Mouse (Mus musculus): ENCODE data around the gene Olfr275. TPM values are rescaled to one million over a fixed set of nuclear protein-coding genes. Genes with fewer than 3 reads are reported as not detected.
"Not testable (repeated sequence)": the region's sequence is repeated elsewhere in the genome, so short reads cannot be mapped to it uniquely, and the experiment has no call there.

The Olfr275 gene
- total RNA-seq (2014; fragmentation: Nextera tagmentation) (not detected in 2 replicates), total RNA-seq (2017) (0.17 and 0.44 TPM in 2 replicates), polyA plus RNA-seq (2012) (not detected in 2 replicates)

- no peak for TF ChIP-seq CTCF (IDR thresholded peaks at IDR 0.05; ENCODE audit: low read depth, low read length)
- TF ChIP-seq GATA1 (IDR thresholded peaks at IDR 0.05; ENCODE audit: borderline replicate concordance, low read length) = no peak
- no peak for TF ChIP-seq GATA2 (IDR thresholded peaks at IDR 0.05; ENCODE audit: borderline replicate concordance, low read depth, low read length)
- TF ChIP-seq POLR2AphosphoS5 (IDR thresholded peaks at IDR 0.05; ENCODE audit: insufficient replicate concordance, low read depth, low read length) = no peak
- TF ChIP-seq TAL1 (conservative IDR thresholded peaks at IDR 0.05; ENCODE audit: low read depth, low read length) = no peak
These were observed at the start of gene Olfr275 for GRCm38 (mm10) chr4:52814304-52814703. Gene Olfr275 (plus strand): TSS chr4:52814604.

GRCm38 (mm10) chr4:52765612-52766011 lies 48.8 kb upstream of the Olfr275 start:
- Histone ChIP-seq H3K36me3 (replicated peaks) (no peaks in the 10 kb centered on the region), H3K9me3 (replicated peaks) (no peaks in the 10 kb centered on the region), H3K27me3 (ENCODE audit: insufficient read depth, low read length) (no peaks in the 10 kb centered on the region), H3K4me3 (ENCODE audit: low read depth, low read length) (no peak overlapping the region), H3K4me1 (ENCODE audit: insufficient read depth, low read depth, low read length) (no peaks in the 10 kb centered on the region)
- DNase-seq (ENCODE audit: low spot score) (no peak), ATAC-seq (ENCODE audit: extremely low read depth, insufficient number of reproducible peaks, low FRiP score, poor library complexity, severe bottlenecking) (no peak)
- TF ChIP-seq POLR2AphosphoS5 (IDR thresholded peaks at IDR 0.05; ENCODE audit: insufficient replicate concordance, low read depth, low read length) (no peak), GATA2 (IDR thresholded peaks at IDR 0.05; ENCODE audit: borderline replicate concordance, low read depth, low read length) (no peak), GATA1 (IDR thresholded peaks at IDR 0.05; ENCODE audit: borderline replicate concordance, low read length) (no peak), TAL1 (conservative IDR thresholded peaks at IDR 0.05; ENCODE audit: low read depth, low read length) (no peak), CTCF (IDR thresholded peaks at IDR 0.05; ENCODE audit: low read depth, low read length) (no peak)

More at GRCm38 (mm10) chr4:52814304-52814703, at the start of gene Olfr275:
- Histone ChIP-seq H3K4me3 (ENCODE audit: low read depth, low read length) (no peak within 1 kb of the TSS), H3K27me3 (ENCODE audit: insufficient read depth, low read length) (no peaks in the 10 kb centered on the region), H3K36me3 (replicated peaks) (no peaks in the 10 kb centered on the region), H3K9me3 (replicated peaks) (no peaks in the 10 kb centered on the region), H3K4me1 (ENCODE audit: insufficient read depth, low read depth, low read length) (no peaks in the 10 kb centered on the region)
- ATAC-seq (ENCODE audit: extremely low read depth, insufficient number of reproducible peaks, low FRiP score, poor library complexity, severe bottlenecking) (no peak), DNase-seq (ENCODE audit: low spot score) (no peak)

GRCm38 (mm10) chr4:52772186-52772585 lies 42.2 kb upstream of the Olfr275 start:
- Histone ChIP-seq H3K36me3 (replicated peaks) (no peaks in the 10 kb centered on the region), H3K4me1 (ENCODE audit: insufficient read depth, low read depth, low read length) (no peaks in the 10 kb centered on the region), H3K9me3 (replicated peaks) (no peaks in the 10 kb centered on the region), H3K27me3 (ENCODE audit: insufficient read depth, low read length) (no peaks in the 10 kb centered on the region), H3K4me3 (ENCODE audit: low read depth, low read length) (no peak overlapping the region)
- no peak for ATAC-seq (ENCODE audit: extremely low read depth, insufficient number of reproducible peaks, low FRiP score, poor library complexity, severe bottlenecking)
- DNase-seq (ENCODE audit: low spot score) = no peak
- no peak for TF ChIP-seq GATA1 (IDR thresholded peaks at IDR 0.05; ENCODE audit: borderline replicate concordance, low read length)

GRCm38 (mm10) chr4:52800013-52800412 lies 14.4 kb upstream of the Olfr275 start:
- no peak overlapping the region for H3K4me3 ChIP-seq (ENCODE audit: low read depth, low read length)
- DNase-seq (ENCODE audit: low spot score) (no peak), ATAC-seq (ENCODE audit: extremely low read depth, insufficient number of reproducible peaks, low FRiP score, poor library complexity, severe bottlenecking) (no peak)
- TF ChIP-seq CTCF (IDR thresholded peaks at IDR 0.05; ENCODE audit: low read depth, low read length) = no peak
- no peak for TF ChIP-seq GATA1 (IDR thresholded peaks at IDR 0.05; ENCODE audit: borderline replicate concordance, low read length)
- TF ChIP-seq TAL1 (conservative IDR thresholded peaks at IDR 0.05; ENCODE audit: low read depth, low read length) = no peak
- TF ChIP-seq POLR2AphosphoS5 (IDR thresholded peaks at IDR 0.05; ENCODE audit: insufficient replicate concordance, low read depth, low read length) = no peak
- TF ChIP-seq GATA2 (IDR thresholded peaks at IDR 0.05; ENCODE audit: borderline replicate concordance, low read depth, low read length) = no peak
- no peaks in the 10 kb centered on the region for H3K36me3 ChIP-seq (replicated peaks)
- H3K27me3 ChIP-seq (ENCODE audit: insufficient read depth, low read length) = no peaks in the 10 kb centered on the region
- no peaks in the 10 kb centered on the region for H3K9me3 ChIP-seq (replicated peaks)
- H3K4me1 ChIP-seq (ENCODE audit: insufficient read depth, low read depth, low read length) = no peaks in the 10 kb centered on the region

GRCm38 (mm10) chr4:52811871-52812270 lies 2.5 kb upstream of the Olfr275 start:
- Histone ChIP-seq H3K4me3 (ENCODE audit: low read depth, low read length) (no peak overlapping the region), H3K27me3 (ENCODE audit: insufficient read depth, low read length) (no peaks in the 10 kb centered on the region), H3K36me3 (replicated peaks) (no peaks in the 10 kb centered on the region), H3K9me3 (replicated peaks) (no peaks in the 10 kb centered on the region), H3K4me1 (ENCODE audit: insufficient read depth, low read depth, low read length) (no peaks in the 10 kb centered on the region)
- no peak for DNase-seq (ENCODE audit: low spot score)
- ATAC-seq (ENCODE audit: extremely low read depth, insufficient number of reproducible peaks, low FRiP score, poor library complexity, severe bottlenecking) = no peak
- TF ChIP-seq POLR2AphosphoS5 (IDR thresholded peaks at IDR 0.05; ENCODE audit: insufficient replicate concordance, low read depth, low read length) (no peak), TAL1 (conservative IDR thresholded peaks at IDR 0.05; ENCODE audit: low read depth, low read length) (no peak), GATA1 (IDR thresholded peaks at IDR 0.05; ENCODE audit: borderline replicate concordance, low read length) (no peak), GATA2 (IDR thresholded peaks at IDR 0.05; ENCODE audit: borderline replicate concordance, low read depth, low read length) (no peak), CTCF (IDR thresholded peaks at IDR 0.05; ENCODE audit: low read depth, low read length) (no peak)

GRCm38 (mm10) chr4:52821375-52821774 lies 7.0 kb downstream of the Olfr275 start:
- H3K27me3 ChIP-seq (ENCODE audit: insufficient read depth, low read length) = no peaks in the 10 kb centered on the region
- no peak overlapping the region for H3K4me3 ChIP-seq (ENCODE audit: low read depth, low read length)
- DNase-seq (ENCODE audit: low spot score) (no peak), ATAC-seq (ENCODE audit: extremely low read depth, insufficient number of reproducible peaks, low FRiP score, poor library complexity, severe bottlenecking) (no peak)
- no peak for TF ChIP-seq GATA2 (IDR thresholded peaks at IDR 0.05; ENCODE audit: borderline replicate concordance, low read depth, low read length)
- TF ChIP-seq POLR2AphosphoS5 (IDR thresholded peaks at IDR 0.05; ENCODE audit: insufficient replicate concordance, low read depth, low read length) = no peak
- no peak for TF ChIP-seq GATA1 (IDR thresholded peaks at IDR 0.05; ENCODE audit: borderline replicate concordance, low read length)
- TF ChIP-seq CTCF (IDR thresholded peaks at IDR 0.05; ENCODE audit: low read depth, low read length) = no peak
- TF ChIP-seq TAL1 (conservative IDR thresholded peaks at IDR 0.05; ENCODE audit: low read depth, low read length) = no peak
- H3K36me3 ChIP-seq (replicated peaks) = no peaks in the 10 kb centered on the region
- no peaks in the 10 kb centered on the region for H3K4me1 ChIP-seq (ENCODE audit: insufficient read depth, low read depth, low read length)
- no peaks in the 10 kb centered on the region for H3K9me3 ChIP-seq (replicated peaks)

- ATAC-seq (ENCODE audit: extremely low read depth, insufficient number of reproducible peaks, low FRiP score, poor library complexity, severe bottlenecking); H3K4me1 ChIP-seq (ENCODE audit: insufficient read depth, low read depth, low read length); H3K9me3 ChIP-seq (replicated peaks); DNase-seq (ENCODE audit: low spot score); H3K27me3 ChIP-seq (ENCODE audit: insufficient read depth, low read length); H3K4me3 ChIP-seq (ENCODE audit: low read depth, low read length); H3K36me3 ChIP-seq (replicated peaks): not testable (repeated sequence)
These were observed 31.0 kb downstream of the Olfr275 start for GRCm38 (mm10) chr4:52845411-52845810.

Measured in G1E (cell line).